3 mouse cellular contexts compared by ENCODE assay signal in the genomic region with DNA sequence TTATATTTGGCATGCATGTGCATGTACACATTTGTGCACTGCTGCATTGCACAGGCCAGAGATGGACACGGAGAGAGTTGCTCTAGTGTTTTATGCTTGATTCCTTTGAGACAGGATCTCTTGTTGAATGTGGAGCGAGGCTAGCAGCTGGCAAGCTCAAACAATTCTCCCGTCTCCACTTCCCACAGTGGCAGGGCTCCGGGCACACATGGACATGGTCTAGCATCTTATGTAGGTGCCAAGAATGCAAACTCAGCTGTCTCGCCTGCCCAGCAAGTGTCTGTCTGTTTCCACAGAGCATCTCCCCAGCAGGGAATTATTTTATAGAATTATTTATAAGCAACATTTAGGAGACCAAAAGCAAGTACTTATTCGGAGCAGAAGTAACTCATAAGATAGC.
"Had no signal": no experiment of that assay in that cellular context is flagged by ENCODE, and none has a peak within 500 bp of the region (broad histone marks: within the 10 kb centered on the region; RNA-seq: fewer than 3 reads in every experiment).

No protein-coding gene starts in this region.

- DNase-seq: kidney, postnatal 14 days; lung, adult 18-20 months; thymus, postnatal 4 days had no signal
